Mouse (Mus musculus): Measurements from ENCODE around the gene Mapk8ip2. TPM values are rescaled to one million over a fixed set of nuclear protein-coding genes. Genes with fewer than 3 reads are reported as not detected.
"Not testable (repeated sequence)": the region's sequence is repeated elsewhere in the genome, so short reads cannot be mapped to it uniquely, and the experiment has no call there.

The Mapk8ip2 gene
- polyA plus RNA-seq, 1 experiment from 2014 or later = 47.3 TPM

DNA sequence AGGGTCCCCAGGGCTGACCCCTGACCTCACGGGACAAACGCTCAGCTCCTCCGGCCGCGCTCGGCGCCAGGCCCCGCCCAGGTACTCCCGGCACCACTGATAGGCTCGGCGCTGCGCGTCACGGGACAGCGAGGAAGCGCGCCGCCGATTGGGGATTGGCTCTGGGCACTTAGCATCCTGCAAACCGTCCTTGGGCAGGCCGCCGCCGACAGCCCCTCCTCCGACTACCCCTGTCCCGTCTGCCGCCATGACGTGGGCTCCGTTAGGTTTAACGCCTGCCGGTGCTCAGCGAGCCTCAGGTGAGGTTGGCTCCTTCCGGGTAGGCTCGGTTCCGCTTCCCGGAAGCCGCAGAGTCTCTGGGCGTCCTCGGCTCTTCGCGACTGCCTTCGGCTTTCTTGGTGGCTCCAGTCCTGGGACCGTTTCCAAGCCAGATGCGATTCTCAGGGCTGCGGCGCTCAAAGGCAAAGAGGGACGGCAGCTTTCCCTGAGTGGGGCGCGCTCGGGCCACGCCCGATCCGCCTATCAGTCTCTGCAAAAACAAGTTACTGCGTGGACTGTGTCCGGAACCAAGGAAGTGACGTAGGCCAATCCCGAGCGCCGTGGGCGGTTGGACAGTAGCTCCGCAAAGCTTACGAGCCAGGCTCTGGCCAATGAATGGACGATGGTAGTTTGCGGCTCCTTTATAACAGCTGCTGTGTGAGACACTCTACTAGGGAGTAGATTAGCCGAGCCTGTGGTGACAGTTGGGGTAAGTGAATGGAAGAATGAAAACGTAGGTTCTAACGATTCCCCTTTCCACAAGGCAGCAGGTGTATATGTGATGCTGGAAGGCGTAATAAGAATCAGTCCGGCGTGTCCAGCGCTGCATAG, 24.1 kb upstream of the Mapk8ip2 start, which contains the start of the genes C730034F03Rik, Gm44502 and Chkb:
TSS of gene C730034F03Rik (plus strand) at position 238 of the 870 bp plus-strand sequence.
TSS of gene Gm44502 (minus strand) at position 345 of the 870 bp plus-strand sequence.
TSS of gene Chkb (minus strand) at position 557 of the 870 bp plus-strand sequence.
- Histone ChIP-seq H3K27ac (peak within 1 kb of the TSS; percentile 92), H3K4me3 (peak within 1 kb of the TSS; percentile 73), H3K27me3 (no peaks in the 10 kb centered on the region), H3K4me1 (peaks cover 18% of the 10 kb centered on the region), H3K9me3 (replicated peaks) (no peaks in the 10 kb centered on the region), H3K36me3 (ENCODE audit: poor library complexity, severe bottlenecking) (peaks cover 33% of the 10 kb centered on the region), H3K4me2 (peak within 1 kb of the TSS; percentile 93), H3K9ac (peak within 1 kb of the TSS; percentile 80)
- ATAC-seq = peak; percentile 96
- WGBS = under 1% methylated on average over 70 of the region's 70 CpGs

GRCm38 (mm10) chr15:89430341-89430740, 23.4 kb upstream of the Mapk8ip2 start:
- peaks cover 28% of the 10 kb centered on the region for H3K36me3 ChIP-seq (ENCODE audit: poor library complexity, severe bottlenecking)
- H3K4me2 ChIP-seq = peak overlapping the region; percentile 93
- WGBS = 46% methylated on average over 6 of the region's 6 CpGs
- no peak for ATAC-seq
- H3K27me3 ChIP-seq = no peaks in the 10 kb centered on the region
- peaks cover 18% of the 10 kb centered on the region for H3K4me1 ChIP-seq
- H3K27ac ChIP-seq = peak overlapping the region; percentile 92
- peak overlapping the region; percentile 73 for H3K4me3 ChIP-seq
- no peaks in the 10 kb centered on the region for H3K9me3 ChIP-seq (replicated peaks)
- H3K9ac ChIP-seq = peak overlapping the region; percentile 80

- not testable (repeated sequence) for H3K27me3 ChIP-seq; ATAC-seq; H3K9ac ChIP-seq; H3K27ac ChIP-seq; H3K9me3 ChIP-seq (replicated peaks); H3K4me3 ChIP-seq
- 0 out of 2 replicates have a peak overlapping the region, but pooled peaks have one; percentile 93 for H3K4me2 ChIP-seq
- H3K36me3 ChIP-seq (ENCODE audit: poor library complexity, severe bottlenecking) = peaks cover 24% of the 10 kb centered on the region
- H3K4me1 ChIP-seq = peaks cover 16% of the 10 kb centered on the region
- WGBS = 78% methylated on average over 8 of the region's 9 CpGs
These were observed 22.9 kb upstream of the Mapk8ip2 start for GRCm38 (mm10) chr15:89430771-89431170.

DNA sequence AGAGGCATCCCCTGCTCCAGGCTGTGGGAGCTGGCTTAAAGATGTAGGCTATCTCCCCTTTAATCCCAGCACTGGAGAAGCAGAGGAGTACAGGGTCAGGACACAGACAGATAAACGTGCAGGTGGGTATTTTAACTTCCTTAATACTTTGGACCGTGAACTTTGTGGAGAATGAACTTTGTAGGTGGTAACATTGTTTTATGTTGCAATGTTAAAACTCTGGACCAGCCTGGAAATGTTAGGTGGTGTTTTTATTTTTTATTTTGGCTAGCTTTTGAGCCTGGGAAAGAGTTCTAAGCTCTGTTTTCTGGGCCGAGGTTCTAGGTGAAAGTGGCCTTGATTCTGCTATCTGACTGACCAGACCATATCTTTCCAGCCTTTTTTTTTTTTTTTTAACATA, 22.4 kb upstream of the Mapk8ip2 start:
- H3K27me3 ChIP-seq = no peaks in the 10 kb centered on the region
- no peak overlapping the region for H3K4me2 ChIP-seq
- no peaks in the 10 kb centered on the region for H3K9me3 ChIP-seq (replicated peaks)
- no peak overlapping the region for H3K27ac ChIP-seq
- 86% methylated on average over 3 of the region's 3 CpGs for WGBS
- peaks cover 16% of the 10 kb centered on the region for H3K4me1 ChIP-seq
- H3K4me3 ChIP-seq = no peak overlapping the region
- no peak overlapping the region for H3K9ac ChIP-seq
- H3K36me3 ChIP-seq (ENCODE audit: poor library complexity, severe bottlenecking) = peaks cover 19% of the 10 kb centered on the region
- ATAC-seq = no peak

GRCm38 (mm10) chr15:89431806-89432205, 21.9 kb upstream of the Mapk8ip2 start:
- WGBS = 96% methylated on average over 6 of the region's 6 CpGs
- no peak overlapping the region for H3K4me3 ChIP-seq
- no peak overlapping the region for H3K4me2 ChIP-seq

GRCm38 (mm10) chr15:89432946-89433345, 20.8 kb upstream of the Mapk8ip2 start:
- no peak overlapping the region for H3K4me2 ChIP-seq
- WGBS = 78% methylated on average over 4 of the region's 4 CpGs
- H3K4me3 ChIP-seq = no peak overlapping the region

More at GRCm38 (mm10) chr15:89431806-89432205, 21.9 kb upstream of the Mapk8ip2 start:
- H3K27ac ChIP-seq = no peak overlapping the region
- no peaks in the 10 kb centered on the region for H3K9me3 ChIP-seq (replicated peaks)
- no peak overlapping the region for H3K9ac ChIP-seq
- peaks cover 16% of the 10 kb centered on the region for H3K4me1 ChIP-seq
- no peaks in the 10 kb centered on the region for H3K27me3 ChIP-seq
- ATAC-seq = no peak
- peaks cover 13% of the 10 kb centered on the region for H3K36me3 ChIP-seq (ENCODE audit: poor library complexity, severe bottlenecking)

GRCm38 (mm10) chr15:89434136-89434535, 19.6 kb upstream of the Mapk8ip2 start:
- no peak for ATAC-seq
- no peak overlapping the region for H3K9ac ChIP-seq
- H3K9me3 ChIP-seq (replicated peaks) = no peaks in the 10 kb centered on the region
- H3K36me3 ChIP-seq (ENCODE audit: poor library complexity, severe bottlenecking) = no peaks in the 10 kb centered on the region
- H3K4me2 ChIP-seq = no peak overlapping the region
- no peaks in the 10 kb centered on the region for H3K27me3 ChIP-seq
- 0 out of 2 replicates have a peak, but pooled peaks cover 5% of the 10 kb centered on the region for H3K4me1 ChIP-seq
- WGBS = 71% methylated on average over 3 of the region's 3 CpGs
- no peak overlapping the region for H3K27ac ChIP-seq
- no peak overlapping the region for H3K4me3 ChIP-seq

More at GRCm38 (mm10) chr15:89432946-89433345, 20.8 kb upstream of the Mapk8ip2 start:
- ATAC-seq = no peak
- Histone ChIP-seq H3K4me1 (peaks cover 14% of the 10 kb centered on the region), H3K36me3 (ENCODE audit: poor library complexity, severe bottlenecking) (peaks cover 2% of the 10 kb centered on the region), H3K27ac (no peak overlapping the region), H3K9ac (no peak overlapping the region), H3K9me3 (replicated peaks) (no peaks in the 10 kb centered on the region), H3K27me3 (no peaks in the 10 kb centered on the region)

DNA sequence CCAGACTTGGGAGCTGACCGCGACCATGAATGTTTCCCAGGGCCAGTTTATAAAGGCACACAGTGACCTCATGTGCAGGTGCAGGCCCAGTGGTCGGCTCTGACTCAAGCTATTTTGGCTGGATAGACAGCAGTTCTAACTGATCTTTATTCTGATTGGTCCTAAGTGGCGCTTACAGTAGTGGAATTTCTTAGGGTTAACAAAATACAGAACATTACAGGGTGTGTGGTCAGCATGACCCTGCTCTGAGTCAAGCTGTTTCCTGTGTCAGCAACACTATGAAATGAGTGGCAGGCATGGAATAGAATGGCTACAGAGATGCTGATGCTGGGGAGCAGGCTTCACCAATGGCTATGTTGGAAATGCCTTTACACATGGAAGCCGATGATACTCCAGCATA, 17.8 kb upstream of the Mapk8ip2 start:
- H3K4me2 ChIP-seq = no peak overlapping the region
- H3K4me1 ChIP-seq = 0 out of 2 replicates have a peak, but pooled peaks cover 4% of the 10 kb centered on the region
- no peaks in the 10 kb centered on the region for H3K27me3 ChIP-seq
- no peak overlapping the region for H3K9ac ChIP-seq
- no peak overlapping the region for H3K27ac ChIP-seq
- no peak for ATAC-seq
- no peak overlapping the region for H3K4me3 ChIP-seq
- 86% methylated on average over 5 of the region's 5 CpGs for WGBS
- H3K36me3 ChIP-seq (ENCODE audit: poor library complexity, severe bottlenecking) = no peaks in the 10 kb centered on the region
- no peaks in the 10 kb centered on the region for H3K9me3 ChIP-seq (replicated peaks)

GRCm38 (mm10) chr15:89442486-89443070, 11.1 kb upstream of the Mapk8ip2 start:
- Histone ChIP-seq H3K4me2 (no peak overlapping the region), H3K4me1 (no peaks in the 10 kb centered on the region), H3K9ac (no peak overlapping the region), H3K9me3 (replicated peaks) (no peaks in the 10 kb centered on the region), H3K4me3 (no peak overlapping the region), H3K36me3 (ENCODE audit: poor library complexity, severe bottlenecking) (no peaks in the 10 kb centered on the region), H3K27me3 (no peaks in the 10 kb centered on the region), H3K27ac (no peak overlapping the region)
- 32% methylated on average over 8 of the region's 8 CpGs for WGBS
- no peak for ATAC-seq

GRCm38 (mm10) chr15:89452906-89453864, 528 bp upstream of the Mapk8ip2 start:
- Histone ChIP-seq H3K36me3 (ENCODE audit: poor library complexity, severe bottlenecking) (peaks cover 19% of the 10 kb centered on the region), H3K27me3 (peaks cover 18% of the 10 kb centered on the region), H3K4me2 (peak overlapping the region; percentile 88), H3K9me3 (replicated peaks) (no peaks in the 10 kb centered on the region), H3K4me1 (peaks cover 26% of the 10 kb centered on the region), H3K27ac (no peak overlapping the region), H3K4me3 (peak overlapping the region; percentile 85), H3K9ac (peak overlapping the region; percentile 88)
- ATAC-seq = peak; percentile 69
- WGBS = 5% methylated on average over 24 of the region's 24 CpGs

DNA sequence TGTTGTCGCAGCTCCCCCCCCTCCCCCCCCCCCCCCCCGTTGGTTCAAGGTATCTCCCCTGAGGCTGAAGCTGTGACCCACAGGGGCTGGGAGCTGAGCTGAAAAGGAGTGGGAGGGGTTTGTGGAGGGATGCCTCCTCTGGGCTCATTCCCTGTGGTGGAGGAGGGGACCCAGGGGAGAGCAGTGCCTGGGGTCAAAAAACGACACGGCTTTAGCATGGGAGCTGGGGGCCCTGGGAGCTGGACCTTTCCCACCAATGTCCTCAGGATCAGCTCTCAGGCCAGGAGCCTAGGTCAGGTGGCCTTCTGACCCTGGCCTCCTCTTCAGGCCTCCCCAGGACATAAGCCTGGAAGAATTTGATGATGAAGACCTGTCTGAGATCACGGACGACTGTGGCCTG, 1.1 kb downstream of the Mapk8ip2 start:
- Histone ChIP-seq H3K4me1 (peaks cover 26% of the 10 kb centered on the region), H3K4me2 (peak overlapping the region; percentile 88), H3K27me3 (peaks cover 12% of the 10 kb centered on the region), H3K9me3 (replicated peaks) (no peaks in the 10 kb centered on the region), H3K4me3 (peak overlapping the region; percentile 85), H3K9ac (peak overlapping the region; percentile 88), H3K36me3 (ENCODE audit: poor library complexity, severe bottlenecking) (peaks cover 36% of the 10 kb centered on the region), H3K27ac (peak overlapping the region; percentile 31; the same call in 1 of the 2 replicates)
- 7% methylated on average over 4 of the region's 6 CpGs for WGBS
- ATAC-seq = peak; percentile 36

Measured in forebrain, embryonic 13.5 days (tissue).